Comparison of ENCODE assay signal across 17 mouse cellular contexts in the genomic region with DNA sequence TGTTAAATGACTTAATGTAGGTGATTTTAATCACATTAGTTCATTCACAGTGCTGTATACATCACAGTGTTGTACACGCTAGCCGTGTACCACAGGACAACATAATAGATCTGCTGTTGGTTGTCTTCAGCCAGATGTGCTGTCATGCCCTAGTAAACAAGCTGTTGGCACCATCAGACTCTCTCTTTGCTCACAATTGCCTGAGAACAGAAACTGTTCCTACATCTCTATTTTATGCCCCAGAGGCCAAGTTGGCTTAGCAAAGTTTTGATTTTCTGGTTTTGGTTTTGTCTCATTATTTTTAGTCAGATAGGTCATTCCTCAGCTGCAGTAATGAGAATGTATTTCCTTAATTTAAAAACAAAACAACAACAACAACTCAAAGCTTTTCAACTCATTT. TPM values are rescaled to one million over a fixed set of nuclear protein-coding genes. Genes with fewer than 3 reads are reported as not detected.
DNase-seq lines count a peak whose midpoint lies in the region; ATAC-seq and TF ChIP-seq lines count a peak whose summit lies in the region.
"Had no signal": no experiment of that assay in that cellular context is flagged by ENCODE, and none has a peak within 500 bp of the region (broad histone marks: within the 10 kb centered on the region; RNA-seq: fewer than 3 reads in every experiment).

No protein-coding gene starts in this region.

- peak; percentile 38 for DNase-seq in CD4-positive, CD25-positive, alpha-beta regulatory T cell, adult 2 months (ENCODE audit: low read depth, low spot score)
- peak; percentile 18 for DNase-seq in skeletal muscle tissue, adult 2 months (ENCODE audit: low read depth, low spot score)
- DNase-seq: kidney, adult 18-20 months; kidney, postnatal 4 days; right cerebral cortex, postnatal 14 days; thymus, postnatal 4 days had no signal

- no peak for ATAC-seq in CD4-positive, CD25-positive, alpha-beta regulatory T cell, adult 4 months
- no peak for ATAC-seq in megakaryocyte, adult 5-6 weeks (ENCODE audit: poor library complexity, severe bottlenecking)
- ATAC-seq in inflammation-experienced regulatory T-cells, adult 6 months: no peak
- no peak for ATAC-seq in hindbrain, embryonic 13.5 days (ENCODE audit: low FRiP score)
- ATAC-seq: forebrain, embryonic 16.5 days had no signal

- H3K9me3 ChIP-seq in megakaryocyte, embryonic 14.5 days: no peaks in the 10 kb centered on the region
- no peaks in the 10 kb centered on the region for H3K9me3 ChIP-seq in hindbrain, embryonic 13.5 days
- H3K9me3 ChIP-seq: heart, embryonic 12.5 days; hindbrain, embryonic 10.5 days had no signal

- peaks cover 89% of the 10 kb centered on the region for H3K4me1 ChIP-seq in megakaryocyte, embryonic 14.5 days
- peaks cover 4% of the 10 kb centered on the region for H3K4me1 ChIP-seq in cortical plate, adult 2 months (ENCODE audit: control insufficient read depth, insufficient read depth, low read length)
- H3K4me1 ChIP-seq in hindbrain, embryonic 13.5 days (replicated peaks): no peaks in the 10 kb centered on the region; the same call in 1 of the 2 replicates
- H3K4me1 ChIP-seq: hindbrain, embryonic 10.5 days had no signal

- peak overlapping the region; percentile 90 for H3K4me3 ChIP-seq in megakaryocyte, embryonic 14.5 days (replicated peaks)
- H3K4me3 ChIP-seq in cortical plate, adult 2 months (ENCODE audit: insufficient read depth, low read length): peak overlapping the region; percentile 11; the same call in 1 of the 2 replicates
- H3K4me3 ChIP-seq in hindbrain, embryonic 13.5 days: no peak overlapping the region
- H3K4me3 ChIP-seq: heart, embryonic 12.5 days; hindbrain, embryonic 10.5 days had no signal

- H3K27ac ChIP-seq in cortical plate, adult 2 months (ENCODE audit: insufficient read depth, low read length): no peak overlapping the region
- H3K27ac ChIP-seq in hindbrain, embryonic 13.5 days: no peak overlapping the region
- H3K27ac ChIP-seq: hindbrain, embryonic 10.5 days had no signal

- H3K9ac ChIP-seq in hindbrain, embryonic 13.5 days: no peak overlapping the region
- H3K9ac ChIP-seq: heart, embryonic 12.5 days had no signal

- 72% methylated on average over 2 of the region's 2 CpGs for WGBS in hindbrain, embryonic 13.5 days

- TF ChIP-seq CTCF in cortical plate, adult 2 months (IDR thresholded peaks at IDR 0.05; ENCODE audit: extremely low read depth, insufficient read depth, low read length): no peak

- no peak for TF ChIP-seq POLR2A in cortical plate, adult 2 months (IDR thresholded peaks at IDR 0.05; ENCODE audit: extremely low read depth, insufficient read depth, low read length)

- peaks cover 14% of the 10 kb centered on the region for H3K36me3 ChIP-seq in megakaryocyte, embryonic 14.5 days (replicated peaks; ENCODE audit: low read length)
- peaks cover 18% of the 10 kb centered on the region for H3K36me3 ChIP-seq in hindbrain, embryonic 13.5 days

- no peaks in the 10 kb centered on the region for H3K27me3 ChIP-seq in megakaryocyte, embryonic 14.5 days (replicated peaks)
- H3K27me3 ChIP-seq in hindbrain, embryonic 13.5 days: no peaks in the 10 kb centered on the region
- H3K27me3 ChIP-seq: heart, embryonic 12.5 days had no signal

- H3K4me2 ChIP-seq in hindbrain, embryonic 13.5 days: no peak overlapping the region
- H3K4me2 ChIP-seq: heart, embryonic 12.5 days had no signal

RNA-seq across cellular contexts. Expression of a gene that starts 0.7 kb away (rescaled TPM):
- polyA plus RNA-seq in CD4-positive, CD25-positive, alpha-beta regulatory T cell, adult 4 months (2017; shearing (Covaris generic)): 1 to 10 TPM; 5.2 to 6.9 TPM
- 0.41 TPM in 1 of 2 replicates, not detected in the other for polyA plus RNA-seq in megakaryocyte, embryonic 14.5 days (2012; ENCODE audit: insufficient read depth, low replicate concordance)
- total RNA-seq in megakaryocyte, adult 5-6 weeks (2015): 115 and 116 TPM in 2 replicates
- 21.3 and 21.8 TPM in 2 replicates for total RNA-seq in megakaryocyte, adult 5-6 weeks (2017)
- 0.09 and 0.10 TPM in 2 replicates for polyA plus RNA-seq in cortical plate, adult 2 months (2012; rRNA removed)
- 1 to 10 TPM; 7.2 to 8.4 (median 7.2) TPM for polyA plus RNA-seq in inflammation-experienced regulatory T-cells, adult 6 months (2017; shearing (Covaris generic))
- 0.75 and 0.79 TPM in 2 replicates for polyA plus RNA-seq in hindbrain, embryonic 13.5 days (2015; fragmentation: Nextera tagmentation; extraction: Ambion mirVana)

RNA-seq across cellular contexts. Expression of a gene that starts 0.7 kb away (rescaled TPM):
- 10 to 100 TPM; 43.8 to 53.2 TPM for polyA plus RNA-seq in CD4-positive, CD25-positive, alpha-beta regulatory T cell, adult 4 months (2017; shearing (Covaris generic))
- 2.0 TPM in 1 of 2 replicates, not detected in the other for polyA plus RNA-seq in megakaryocyte, embryonic 14.5 days (2012; ENCODE audit: insufficient read depth, low replicate concordance)
- 248 and 296 TPM in 2 replicates for total RNA-seq in megakaryocyte, adult 5-6 weeks (2015)
- 242 and 257 TPM in 2 replicates for total RNA-seq in megakaryocyte, adult 5-6 weeks (2017)
- 45.1 and 55.6 TPM in 2 replicates for polyA plus RNA-seq in cortical plate, adult 2 months (2012; rRNA removed)
- polyA plus RNA-seq in inflammation-experienced regulatory T-cells, adult 6 months (2017; shearing (Covaris generic)): 10 to 100 TPM; 63.8 to 92.4 (median 76.7) TPM
- 4.3 and 4.7 TPM in 2 replicates for polyA plus RNA-seq in hindbrain, embryonic 13.5 days (2015; fragmentation: Nextera tagmentation; extraction: Ambion mirVana)

RNA-seq across cellular contexts. Expression of a gene that starts 6.2 kb away (rescaled TPM):
- polyA plus RNA-seq in CD4-positive, CD25-positive, alpha-beta regulatory T cell, adult 4 months (2017; shearing (Covaris generic)): 10 to 100 TPM; 70.5 to 70.9 TPM
- polyA plus RNA-seq in megakaryocyte, embryonic 14.5 days (2012; ENCODE audit: insufficient read depth, low replicate concordance): 5.5 and 13.5 TPM in 2 replicates
- total RNA-seq in megakaryocyte, adult 5-6 weeks (2015): 1,009 and 1,045 TPM in 2 replicates
- 207 and 252 TPM in 2 replicates for total RNA-seq in megakaryocyte, adult 5-6 weeks (2017)
- 1.0 and 1.3 TPM in 2 replicates for polyA plus RNA-seq in cortical plate, adult 2 months (2012; rRNA removed)
- 10 to 100 TPM; 81.8 to 99.4 (median 98.7) TPM for polyA plus RNA-seq in inflammation-experienced regulatory T-cells, adult 6 months (2017; shearing (Covaris generic))
- polyA plus RNA-seq in hindbrain, embryonic 13.5 days (2015; fragmentation: Nextera tagmentation; extraction: Ambion mirVana): 0.14 TPM in 1 of 2 replicates, not detected in the other
- polyA plus RNA-seq: heart, embryonic 12.5 days had no signal

RNA-seq across cellular contexts. Expression of a gene that starts 25.9 kb away (rescaled TPM):
- not detected for polyA plus RNA-seq in CD4-positive, CD25-positive, alpha-beta regulatory T cell, adult 4 months (2017; shearing (Covaris generic))
- polyA plus RNA-seq in megakaryocyte, embryonic 14.5 days (2012; ENCODE audit: insufficient read depth, low replicate concordance): not detected in 2 replicates
- 2.8 and 3.4 TPM in 2 replicates for total RNA-seq in megakaryocyte, adult 5-6 weeks (2015)
- 0.37 and 1.1 TPM in 2 replicates for total RNA-seq in megakaryocyte, adult 5-6 weeks (2017)
- polyA plus RNA-seq in cortical plate, adult 2 months (2012; rRNA removed): 175 and 183 TPM in 2 replicates
- polyA plus RNA-seq in inflammation-experienced regulatory T-cells, adult 6 months (2017; shearing (Covaris generic)): under 1 TPM; 0.20 to 0.75 (median 0.31) TPM
- polyA plus RNA-seq in hindbrain, embryonic 13.5 days (2015; fragmentation: Nextera tagmentation; extraction: Ambion mirVana): 1.3 and 2.1 TPM in 2 replicates
- total RNA-seq: megakaryocyte-erythroid progenitor cell, adult 5-6 weeks; MEL had no signal
